Mouse (Mus musculus): ENCODE measurements at regions not wholly inside any gene's neighbourhood (a gene's known extent, or its start where the extent isn't known, plus 50 kb on each side); places are given as distances from the start of the nearest gene placed in this dataset.

GRCm38 (mm10) chr16:95824720-95825534 is 123.1 kb downstream of the Ets2 start:
- no peaks in the 10 kb centered on the region for H3K36me3 ChIP-seq
- H3K4me3 ChIP-seq = no peak overlapping the region
- no peaks in the 10 kb centered on the region for H3K27me3 ChIP-seq
- peak overlapping the region; percentile 7; the same call in 1 of the 2 replicates for H3K9ac ChIP-seq
- ATAC-seq (ENCODE audit: borderline replicate concordance, extremely low read depth, low FRiP score, low TSS enrichment) = peak; percentile 55; the same call in 1 of the 2 replicates
- no peaks in the 10 kb centered on the region for H3K9me3 ChIP-seq
- H3K27ac ChIP-seq = peak overlapping the region; percentile 92
- WGBS = 7% methylated on average over 7 of the region's 7 CpGs
- H3K4me1 ChIP-seq = peaks cover 33% of the 10 kb centered on the region
- H3K4me2 ChIP-seq = peak overlapping the region; percentile 26; the same call in 1 of the 2 replicates

- Histone ChIP-seq H3K27ac (peak overlapping the region; percentile 92), H3K4me2 (no peak overlapping the region), H3K4me3 (no peak overlapping the region), H3K27me3 (no peaks in the 10 kb centered on the region), H3K9me3 (no peaks in the 10 kb centered on the region), H3K36me3 (no peaks in the 10 kb centered on the region), H3K4me1 (peaks cover 33% of the 10 kb centered on the region), H3K9ac (no peak overlapping the region)
- peak; percentile 9; the same call in 1 of the 2 replicates for ATAC-seq (ENCODE audit: borderline replicate concordance, extremely low read depth, low FRiP score, low TSS enrichment)
- WGBS = 40% methylated on average over 6 of the region's 6 CpGs
Observed at GRCm38 (mm10) chr16:95823803-95824202, 121.9 kb downstream of the Ets2 start.

GRCm38 (mm10) chr16:95821080-95821479 is 119.2 kb downstream of the Ets2 start:
- Histone ChIP-seq H3K27ac (no peak overlapping the region), H3K36me3 (no peaks in the 10 kb centered on the region), H3K4me3 (no peak overlapping the region), H3K9ac (no peak overlapping the region), H3K4me1 (peaks cover 27% of the 10 kb centered on the region), H3K4me2 (no peak overlapping the region), H3K27me3 (no peaks in the 10 kb centered on the region), H3K9me3 (no peaks in the 10 kb centered on the region)
- 68% methylated on average over 7 of the region's 7 CpGs for WGBS
- no peak for ATAC-seq (ENCODE audit: borderline replicate concordance, extremely low read depth, low FRiP score, low TSS enrichment)

- H3K27me3 ChIP-seq = no peaks in the 10 kb centered on the region
- no peak overlapping the region for H3K4me3 ChIP-seq
- ATAC-seq (ENCODE audit: borderline replicate concordance, extremely low read depth, low FRiP score, low TSS enrichment) = no peak
- H3K4me2 ChIP-seq = no peak overlapping the region
- H3K4me1 ChIP-seq = peaks cover 22% of the 10 kb centered on the region
- WGBS = 52% methylated on average over 8 of the region's 8 CpGs
- H3K9ac ChIP-seq = no peak overlapping the region
- H3K27ac ChIP-seq = no peak overlapping the region
- no peaks in the 10 kb centered on the region for H3K9me3 ChIP-seq
- no peaks in the 10 kb centered on the region for H3K36me3 ChIP-seq
Observed at GRCm38 (mm10) chr16:95820606-95821005, 118.7 kb downstream of the Ets2 start.

GRCm38 (mm10) chr16:95820013-95820412 is 118.1 kb downstream of the Ets2 start:
- Histone ChIP-seq H3K36me3 (no peaks in the 10 kb centered on the region), H3K27ac (no peak overlapping the region), H3K4me1 (peaks cover 16% of the 10 kb centered on the region), H3K9ac (no peak overlapping the region), H3K27me3 (no peaks in the 10 kb centered on the region), H3K4me3 (no peak overlapping the region), H3K9me3 (no peaks in the 10 kb centered on the region), H3K4me2 (no peak overlapping the region)
- no peak for ATAC-seq (ENCODE audit: borderline replicate concordance, extremely low read depth, low FRiP score, low TSS enrichment)
- 35% methylated on average over 1 of the region's 1 CpGs for WGBS

- Histone ChIP-seq H3K4me1 (peaks cover 6% of the 10 kb centered on the region), H3K27ac (no peak overlapping the region), H3K4me2 (no peak overlapping the region), H3K36me3 (no peaks in the 10 kb centered on the region), H3K4me3 (no peak overlapping the region), H3K27me3 (no peaks in the 10 kb centered on the region), H3K9me3 (no peaks in the 10 kb centered on the region), H3K9ac (no peak overlapping the region)
- no peak for ATAC-seq (ENCODE audit: borderline replicate concordance, extremely low read depth, low FRiP score, low TSS enrichment)
- WGBS = 96% methylated on average over 13 of the region's 13 CpGs
Observed at GRCm38 (mm10) chr16:95815966-95816365, 114.1 kb downstream of the Ets2 start.

- H3K9ac ChIP-seq = no peak overlapping the region
- H3K9me3 ChIP-seq = no peaks in the 10 kb centered on the region
- no peak for ATAC-seq (ENCODE audit: borderline replicate concordance, extremely low read depth, low FRiP score, low TSS enrichment)
- H3K4me2 ChIP-seq = no peak overlapping the region
- peaks cover 6% of the 10 kb centered on the region for H3K4me1 ChIP-seq
- no peak overlapping the region for H3K4me3 ChIP-seq
- no peaks in the 10 kb centered on the region for H3K27me3 ChIP-seq
- H3K36me3 ChIP-seq = no peaks in the 10 kb centered on the region
- no peak overlapping the region for H3K27ac ChIP-seq
- 91% methylated on average over 6 of the region's 6 CpGs for WGBS
Observed at GRCm38 (mm10) chr16:95815206-95815731, 113.4 kb downstream of the Ets2 start.

- no peak overlapping the region for H3K9ac ChIP-seq
- no peaks in the 10 kb centered on the region for H3K27me3 ChIP-seq
- no peak overlapping the region for H3K27ac ChIP-seq
- 59% methylated on average over 9 of the region's 9 CpGs for WGBS
- no peaks in the 10 kb centered on the region for H3K9me3 ChIP-seq
- no peak overlapping the region for H3K4me2 ChIP-seq
- no peaks in the 10 kb centered on the region for H3K36me3 ChIP-seq
- peaks cover 6% of the 10 kb centered on the region for H3K4me1 ChIP-seq
- ATAC-seq (ENCODE audit: borderline replicate concordance, extremely low read depth, low FRiP score, low TSS enrichment) = 0 out of 2 replicates have a peak, but pooled peaks have one; percentile 19
- no peak overlapping the region for H3K4me3 ChIP-seq
Observed at GRCm38 (mm10) chr16:95814513-95815118, 112.7 kb downstream of the Ets2 start.

- Histone ChIP-seq H3K4me2 (no peak overlapping the region), H3K4me3 (no peak overlapping the region), H3K4me1 (peaks cover 6% of the 10 kb centered on the region), H3K36me3 (no peaks in the 10 kb centered on the region), H3K27ac (peak overlapping the region; percentile 58), H3K27me3 (no peaks in the 10 kb centered on the region), H3K9ac (no peak overlapping the region), H3K9me3 (no peaks in the 10 kb centered on the region)
- WGBS = 47% methylated on average over 6 of the region's 6 CpGs
- ATAC-seq (ENCODE audit: borderline replicate concordance, extremely low read depth, low FRiP score, low TSS enrichment) = peak; percentile 55; the same call in 1 of the 2 replicates
Observed at GRCm38 (mm10) chr16:95811092-95811491, 109.2 kb downstream of the Ets2 start.

- WGBS = 79% methylated on average over 21 of the region's 21 CpGs
- H3K4me1 ChIP-seq = peaks cover under 1% of the 10 kb centered on the region
- H3K4me2 ChIP-seq = no peak overlapping the region
- H3K9me3 ChIP-seq = no peaks in the 10 kb centered on the region
- no peaks in the 10 kb centered on the region for H3K36me3 ChIP-seq
- ATAC-seq (ENCODE audit: borderline replicate concordance, extremely low read depth, low FRiP score, low TSS enrichment) = no peak
- no peaks in the 10 kb centered on the region for H3K27me3 ChIP-seq
- no peak overlapping the region for H3K27ac ChIP-seq
- no peak overlapping the region for H3K4me3 ChIP-seq
- H3K9ac ChIP-seq = no peak overlapping the region
Observed at GRCm38 (mm10) chr16:95809127-95809876, 107.4 kb downstream of the Ets2 start.

GRCm38 (mm10) chr16:95806510-95806909 is 104.6 kb downstream of the Ets2 start:
- Histone ChIP-seq H3K27me3 (no peaks in the 10 kb centered on the region), H3K9ac (no peak overlapping the region), H3K4me2 (no peak overlapping the region), H3K27ac (no peak overlapping the region), H3K4me3 (no peak overlapping the region), H3K9me3 (no peaks in the 10 kb centered on the region), H3K4me1 (peaks cover 2% of the 10 kb centered on the region), H3K36me3 (no peaks in the 10 kb centered on the region)
- no peak for ATAC-seq (ENCODE audit: borderline replicate concordance, extremely low read depth, low FRiP score, low TSS enrichment)
- 64% methylated on average over 5 of the region's 5 CpGs for WGBS
